Mouse (Mus musculus) hindbrain, embryonic 14.5 days (tissue): ENCODE data around the gene Baz1a. TPM values are rescaled to one million over a fixed set of nuclear protein-coding genes. Genes with fewer than 3 reads are reported as not detected.

Experiments
- ATAC-seq: fragments of 200-750 bp; cut with Nextera tagmentation; 2 replicates; pipeline ENCODE4 v1.8.0; 2017; ENCODE audit warnings: moderate number of reproducible peaks, mild to moderate bottlenecking, moderate TSS enrichment, moderate library complexity; ENCODE audit not compliant: low FRiP score
- DNase-seq: peaks from one replicate; pipeline ENCODE4 v3.0.0-alpha.2; 2015; ENCODE audit warnings: low spot score
- H3K27ac ChIP-seq: fragments of 300-500 bp; sonication (generic); 2 replicates; pipeline ENCODE4 v1.5.1; 2014; ENCODE audit warnings: mild to moderate bottlenecking, moderate library complexity
- H3K27me3 ChIP-seq: fragments of 300-500 bp; sonication (generic); 2 replicates; pipeline ENCODE4 v1.6.1; 2014; ENCODE audit warnings: mild to moderate bottlenecking, low read length, mixed read lengths; ENCODE audit not compliant: control insufficient read depth, insufficient read depth
- H3K36me3 ChIP-seq: fragments of 300-500 bp; sonication (generic); replicated peaks from 2 replicates; pipeline ENCODE4 v1.6.1; 2014; ENCODE audit not compliant: control insufficient read depth, insufficient read depth
- H3K4me1 ChIP-seq: fragments of 300-500 bp; sonication (generic); replicated peaks from 2 replicates; pipeline ENCODE4 v1.6.1; 2014; ENCODE audit warnings: antibody characterized with exemption, low read length, mixed read lengths; ENCODE audit not compliant: control insufficient read depth, insufficient read depth
- H3K4me2 ChIP-seq: fragments of 300-500 bp; sonication (generic); replicated peaks from 2 replicates; pipeline ENCODE4 v1.6.1; 2014; ENCODE audit warnings: mild to moderate bottlenecking, moderate library complexity
- H3K4me3 ChIP-seq: fragments of 300-500 bp; sonication (generic); replicated peaks from 2 replicates; pipeline ENCODE4 v1.5.1; 2014; ENCODE audit warnings: mild to moderate bottlenecking, low read length
- H3K9ac ChIP-seq: fragments of 300-500 bp; sonication (generic); 2 replicates; pipeline ENCODE4 v1.6.1; 2014
- H3K9me3 ChIP-seq: fragments of 300-500 bp; sonication (generic); 2 replicates; pipeline ENCODE4 v1.6.1; 2016; ENCODE audit warnings: low read length; ENCODE audit not compliant: control insufficient read depth
- WGBS: fragments of 180-500 bp; shearing (Covaris S2); extraction: QIAGEN DNeasy Blood & Tissue Kit; methylation state at CpG from one replicate; pipeline ENCODE4 v1.1.7; 2014; 5-methylcytosine and 5-hydroxymethylcytosine counted together
- polyA plus RNA-seq: library from polyadenylated mRNA; unstranded; fragments of >200 nt; fragmentation: Nextera tagmentation; extraction: Ambion mirVana; gene quantifications from 2 replicates; pipeline ENCODE4 v1.2.1, GENCODE M21; 2014

Gene Baz1a
- polyA plus RNA-seq, 1 experiment from 2014 or later = 4.5 TPM

- Histone ChIP-seq H3K9ac (peak overlapping the region; percentile 81), H3K9me3 (no peaks in the 10 kb centered on the region), H3K27me3 (no peaks in the 10 kb centered on the region), H3K4me3 (peak overlapping the region; percentile 71), H3K27ac (peak overlapping the region; percentile 73), H3K36me3 (no peaks in the 10 kb centered on the region), H3K4me1 (peaks cover 9% of the 10 kb centered on the region; the same call in 1 of the 2 replicates), H3K4me2 (peak overlapping the region; percentile 97)
- DNase-seq (peak; percentile 48), ATAC-seq (peak; percentile 47)
- under 1% methylated on average over 103 of the region's 117 CpGs for WGBS
Measured at GRCm38 (mm10) chr12:54985257-54986051, 28.7 kb downstream of the Baz1a start.

- Histone ChIP-seq H3K4me3 (peak overlapping the region; percentile 71), H3K4me1 (peaks cover 9% of the 10 kb centered on the region; the same call in 1 of the 2 replicates), H3K27me3 (no peaks in the 10 kb centered on the region), H3K9ac (peak overlapping the region; percentile 81), H3K9me3 (no peaks in the 10 kb centered on the region), H3K4me2 (peak overlapping the region; percentile 97), H3K36me3 (no peaks in the 10 kb centered on the region), H3K27ac (peak overlapping the region; percentile 73)
- ATAC-seq (peak; percentile 79), DNase-seq (peak; percentile 33)
- WGBS = under 1% methylated on average over 42 of the region's 42 CpGs
Measured at GRCm38 (mm10) chr12:54984701-54985256, 29.4 kb downstream of the Baz1a start.

- H3K36me3 ChIP-seq = no peaks in the 10 kb centered on the region
- DNase-seq = no peak
- peaks cover 9% of the 10 kb centered on the region; the same call in 1 of the 2 replicates for H3K4me1 ChIP-seq
- H3K4me3 ChIP-seq = no peak overlapping the region
- no peaks in the 10 kb centered on the region for H3K27me3 ChIP-seq
- H3K9me3 ChIP-seq = no peaks in the 10 kb centered on the region
- WGBS = 83% methylated on average over 7 of the region's 7 CpGs
- H3K9ac ChIP-seq = no peak overlapping the region
- H3K4me2 ChIP-seq = no peak overlapping the region
- no peak overlapping the region for H3K27ac ChIP-seq
- no peak for ATAC-seq
Measured at GRCm38 (mm10) chr12:54982935-54983715, 31.0 kb downstream of the Baz1a start.

- no peaks in the 10 kb centered on the region for H3K9me3 ChIP-seq
- no peak for DNase-seq
- ATAC-seq = no peak
- peaks cover 9% of the 10 kb centered on the region; the same call in 1 of the 2 replicates for H3K4me1 ChIP-seq
- WGBS = 74% methylated on average over 6 of the region's 6 CpGs
- no peak overlapping the region for H3K4me2 ChIP-seq
- H3K27ac ChIP-seq = no peak overlapping the region
- H3K36me3 ChIP-seq = no peaks in the 10 kb centered on the region
- H3K4me3 ChIP-seq = no peak overlapping the region
- H3K27me3 ChIP-seq = no peaks in the 10 kb centered on the region
- H3K9ac ChIP-seq = no peak overlapping the region
Measured at GRCm38 (mm10) chr12:54981962-54982361, 32.2 kb downstream of the Baz1a start.

- H3K4me2 ChIP-seq = no peak overlapping the region
- 85% methylated on average over 5 of the region's 5 CpGs for WGBS
- H3K4me3 ChIP-seq = no peak overlapping the region
- H3K9ac ChIP-seq = no peak overlapping the region
- ATAC-seq (no peak), DNase-seq (no peak)
- H3K27me3 ChIP-seq = no peaks in the 10 kb centered on the region
- peaks cover 9% of the 10 kb centered on the region; the same call in 1 of the 2 replicates for H3K4me1 ChIP-seq
- H3K9me3 ChIP-seq = no peaks in the 10 kb centered on the region
- no peaks in the 10 kb centered on the region for H3K36me3 ChIP-seq
- no peak overlapping the region for H3K27ac ChIP-seq
Measured at GRCm38 (mm10) chr12:54980939-54981338, 33.2 kb downstream of the Baz1a start.

- ATAC-seq (no peak), DNase-seq (no peak)
- peaks cover 9% of the 10 kb centered on the region; the same call in 1 of the 2 replicates for H3K4me1 ChIP-seq
- WGBS = 83% methylated on average over 6 of the region's 6 CpGs
- no peak overlapping the region for H3K4me3 ChIP-seq
- no peaks in the 10 kb centered on the region for H3K36me3 ChIP-seq
- no peak overlapping the region for H3K9ac ChIP-seq
- no peaks in the 10 kb centered on the region for H3K9me3 ChIP-seq
- H3K4me2 ChIP-seq = no peak overlapping the region
- H3K27ac ChIP-seq = no peak overlapping the region
- no peaks in the 10 kb centered on the region for H3K27me3 ChIP-seq
Measured at GRCm38 (mm10) chr12:54980532-54980931, 33.6 kb downstream of the Baz1a start.

- Histone ChIP-seq H3K9ac (no peak overlapping the region), H3K4me3 (no peak overlapping the region), H3K9me3 (no peaks in the 10 kb centered on the region), H3K27ac (no peak overlapping the region), H3K4me1 (no peaks in the 10 kb centered on the region), H3K36me3 (peaks cover 7% of the 10 kb centered on the region; the same call in 1 of the 2 replicates), H3K27me3 (no peaks in the 10 kb centered on the region), H3K4me2 (no peak overlapping the region)
- no peak for DNase-seq
- ATAC-seq = no peak
- 86% methylated on average over 3 of the region's 3 CpGs for WGBS
Measured at GRCm38 (mm10) chr12:54969033-54969432, 45.1 kb downstream of the Baz1a start.

GRCm38 (mm10) chr12:54965532-54966160, 48.5 kb downstream of the Baz1a start:
- H3K9ac ChIP-seq = no peak overlapping the region
- ATAC-seq = no peak
- no peak for DNase-seq
- no peaks in the 10 kb centered on the region for H3K4me1 ChIP-seq
- 92% methylated on average over 4 of the region's 4 CpGs for WGBS
- no peaks in the 10 kb centered on the region for H3K9me3 ChIP-seq
- no peak overlapping the region for H3K4me3 ChIP-seq
- H3K4me2 ChIP-seq = no peak overlapping the region
- no peaks in the 10 kb centered on the region for H3K36me3 ChIP-seq
- H3K27ac ChIP-seq = no peak overlapping the region
- H3K27me3 ChIP-seq = no peaks in the 10 kb centered on the region

GRCm38 (mm10) chr12:54959569-54959968, 54.6 kb downstream of the Baz1a start:
- Histone ChIP-seq H3K4me1 (no peaks in the 10 kb centered on the region), H3K4me2 (no peak overlapping the region), H3K9ac (no peak overlapping the region), H3K4me3 (no peak overlapping the region), H3K27ac (no peak overlapping the region), H3K9me3 (no peaks in the 10 kb centered on the region), H3K36me3 (no peaks in the 10 kb centered on the region), H3K27me3 (no peaks in the 10 kb centered on the region)
- 73% methylated on average over 2 of the region's 2 CpGs for WGBS
- DNase-seq (no peak), ATAC-seq (no peak)
